Mouse (Mus musculus) megakaryocyte, embryonic 14.5 days (primary cell): ENCODE results near the gene Trim47. TPM values are rescaled to one million over a fixed set of nuclear protein-coding genes. Genes with fewer than 3 reads are reported as not detected.

Source experiments
- H3K27me3 ChIP-seq: replicated peaks from 2 replicates; pipeline ENCODE3; 2012; ENCODE audit warnings: inconsistent platforms
- H3K36me3 ChIP-seq: replicated peaks from 2 replicates; pipeline ENCODE3; 2012; ENCODE audit warnings: low read length, inconsistent platforms, mixed read lengths
- H3K4me1 ChIP-seq: 2 replicates; pipeline ENCODE4 v1.6.1; 2012; ENCODE audit warnings: inconsistent platforms
- H3K4me3 ChIP-seq: replicated peaks from 2 replicates; pipeline ENCODE3; 2012; ENCODE audit warnings: moderate library complexity, mild to moderate bottlenecking, inconsistent platforms
- H3K9me3 ChIP-seq: 2 replicates; pipeline ENCODE4 v1.6.1; 2012; ENCODE audit warnings: inconsistent platforms
- FLI1 ChIP-seq: IDR thresholded peaks from 2 replicates; pipeline ENCODE4 v1.6.1; 2012; ENCODE audit warnings: low read length, inconsistent platforms, mixed read lengths
- GATA1 ChIP-seq: IDR thresholded peaks from 3 replicates; pipeline ENCODE4 v1.6.1; 2012; ENCODE audit warnings: mixed read lengths, low read length, inconsistent platforms, borderline replicate concordance
- polyA plus RNA-seq: library from polyadenylated mRNA; stranded (reverse); fragments of >175 nt; gene quantifications from 2 replicates; pipeline ENCODE4 v1.2.3, GENCODE M21; 2012; ENCODE audit warnings: low replicate concordance; ENCODE audit not compliant: insufficient read depth

Trim47 gene
- polyA plus RNA-seq, 1 experiment: 23.5 TPM

DNA sequence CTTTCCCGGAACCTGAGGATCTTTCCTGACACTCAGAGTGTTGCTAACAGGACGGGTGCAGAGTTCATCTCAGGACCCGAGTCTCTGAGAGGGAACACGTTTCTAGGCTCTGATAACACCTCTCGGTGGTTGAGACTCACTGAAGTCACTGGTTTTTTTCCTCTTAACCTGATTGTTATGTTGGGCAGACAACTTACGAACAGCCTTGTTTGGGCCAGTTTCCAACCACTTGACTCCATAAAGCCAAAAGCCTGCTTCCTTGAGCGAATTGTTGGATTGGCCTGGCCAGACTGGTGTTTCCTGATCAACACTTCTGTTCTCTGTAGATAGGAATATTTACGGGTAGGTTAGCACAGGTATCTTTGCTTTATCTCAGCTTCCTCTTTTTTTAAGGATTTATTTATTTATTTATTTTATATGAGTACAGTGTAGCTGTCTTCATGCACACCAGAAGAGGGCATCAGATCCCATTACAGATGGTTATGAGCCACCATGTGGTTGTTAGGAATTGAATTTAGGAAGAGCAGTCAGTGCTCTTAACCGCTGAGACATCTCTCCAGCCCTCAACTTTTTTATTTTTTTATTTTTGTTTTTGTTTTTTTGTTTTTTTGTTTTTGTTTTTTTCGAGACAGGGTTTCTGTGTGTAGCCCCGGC lies 38.1 kb downstream of the Trim47 start:
- no peaks in the 10 kb centered on the region for H3K27me3 ChIP-seq
- peaks cover 78% of the 10 kb centered on the region for H3K4me1 ChIP-seq
- H3K9me3 ChIP-seq: no peaks in the 10 kb centered on the region
- H3K4me3 ChIP-seq: peak overlapping the region; percentile 80
- H3K36me3 ChIP-seq: peaks cover 32% of the 10 kb centered on the region
- TF ChIP-seq GATA1: no peak
- no peak for TF ChIP-seq FLI1

DNA sequence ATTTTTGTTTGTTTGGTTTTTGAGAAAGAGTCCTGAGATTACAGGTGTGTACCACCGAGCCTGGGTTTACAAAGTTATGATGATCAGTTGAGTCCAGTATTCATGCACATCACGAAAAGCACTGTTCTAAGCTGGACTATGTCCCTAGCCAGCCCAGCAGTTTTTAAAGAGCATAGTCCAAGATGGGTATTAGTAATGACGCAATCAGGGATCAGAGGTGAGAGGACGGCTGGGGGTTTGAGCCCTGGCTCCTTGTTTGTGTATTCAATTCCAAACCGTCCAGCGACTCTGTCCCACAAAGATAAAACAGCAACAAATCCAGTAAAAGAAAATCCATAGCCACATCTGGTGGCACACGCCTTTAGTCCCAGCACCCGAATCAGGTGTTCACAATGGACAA lies 38.8 kb downstream of the Trim47 start:
- Histone ChIP-seq H3K36me3 (peaks cover 39% of the 10 kb centered on the region), H3K9me3 (no peaks in the 10 kb centered on the region), H3K4me1 (peaks cover 78% of the 10 kb centered on the region), H3K27me3 (no peaks in the 10 kb centered on the region), H3K4me3 (peak overlapping the region; percentile 96)
- TF ChIP-seq GATA1 (no peak), FLI1 (no peak)

DNA sequence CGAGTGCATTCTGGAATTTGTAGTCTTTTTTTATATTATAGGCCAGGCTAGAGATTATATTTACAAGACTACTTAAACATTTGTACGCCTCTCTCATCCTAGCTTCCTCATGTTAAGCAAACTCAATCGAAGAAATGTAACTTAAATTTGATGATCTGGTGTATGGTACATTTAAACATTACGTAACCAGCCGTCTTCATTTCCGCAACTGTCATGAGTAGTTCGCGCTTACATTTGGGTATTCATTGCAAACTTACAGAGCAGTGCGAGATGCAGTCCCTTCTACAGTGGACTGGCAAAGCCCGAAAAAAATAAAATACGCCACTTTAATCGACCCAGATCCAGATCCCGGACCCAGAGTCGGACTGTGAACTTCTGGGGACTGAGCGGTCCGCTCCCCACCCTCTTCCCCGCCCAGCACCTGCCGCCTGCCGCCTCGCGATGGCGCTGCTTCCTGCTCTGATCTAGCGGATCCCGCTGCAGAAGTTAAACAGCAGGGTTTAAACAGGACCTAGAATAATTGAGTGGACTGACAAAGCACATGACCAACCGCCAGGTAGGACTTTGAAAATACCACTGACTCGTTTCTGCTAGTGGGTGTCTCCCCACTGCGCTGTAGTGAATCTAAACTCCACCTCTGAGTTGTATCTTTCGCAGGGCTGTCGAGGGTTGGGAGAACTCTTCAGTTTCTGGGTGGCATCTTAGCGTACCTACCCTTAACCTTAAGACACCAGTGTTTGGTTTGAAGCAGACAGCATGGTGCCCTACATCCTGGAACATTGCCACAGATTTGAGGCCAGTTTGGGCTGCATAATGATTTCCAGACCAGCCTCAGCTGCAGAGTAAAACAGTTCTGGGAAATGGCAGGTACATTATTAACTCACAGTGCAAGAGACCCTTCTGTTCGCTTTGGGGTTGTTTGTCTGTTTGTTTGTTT lies 39.5 kb downstream of the Trim47 start:
- TF ChIP-seq FLI1 (no peak), GATA1 (no peak)
- Histone ChIP-seq H3K27me3 (no peaks in the 10 kb centered on the region), H3K9me3 (no peaks in the 10 kb centered on the region), H3K4me1 (peaks cover 76% of the 10 kb centered on the region), H3K36me3 (peaks cover 45% of the 10 kb centered on the region), H3K4me3 (peak overlapping the region; percentile 96)

DNA sequence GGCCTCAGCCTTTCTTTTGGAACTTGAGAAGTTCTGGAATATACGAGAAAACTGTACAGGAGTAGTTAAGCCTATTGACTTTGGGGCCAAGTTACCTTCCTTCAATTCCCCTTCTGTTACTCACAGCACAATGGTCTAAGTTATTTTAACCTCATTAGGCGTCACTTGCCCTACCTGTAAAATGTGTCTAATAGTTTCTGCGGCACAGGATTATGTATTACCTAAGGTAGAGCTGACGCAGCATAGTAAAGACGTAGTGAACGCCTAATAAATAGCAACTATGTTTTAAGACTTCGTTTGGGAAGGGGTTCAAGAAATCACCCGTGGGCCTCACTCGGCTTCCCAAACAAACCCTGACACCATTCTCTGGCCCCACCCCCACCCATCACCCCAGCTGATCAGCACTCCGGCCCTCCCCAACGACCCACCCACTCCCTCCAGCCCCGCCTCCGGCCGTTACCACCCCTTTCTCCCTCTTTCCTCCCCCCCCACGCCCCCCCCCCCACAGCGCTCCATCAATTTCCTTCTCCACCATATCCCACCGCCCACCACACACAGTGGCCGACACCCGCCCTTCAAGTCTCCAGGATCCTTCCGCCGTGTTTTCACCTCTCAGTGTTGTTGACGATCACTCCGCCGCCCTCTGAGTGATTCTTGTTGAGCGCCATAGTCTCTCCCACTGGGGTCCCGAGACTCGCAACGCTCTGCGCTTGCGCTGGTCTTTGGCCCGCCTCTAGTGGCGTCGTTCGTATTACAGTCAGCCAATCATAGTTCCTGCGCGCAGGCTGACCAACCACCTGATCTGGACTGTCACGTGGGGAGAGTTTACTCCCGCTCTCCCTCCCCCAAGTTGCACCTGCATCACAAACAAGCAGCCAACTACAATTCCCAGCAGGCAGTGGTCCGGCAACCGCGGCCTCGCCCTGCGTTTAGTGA lies 40.5 kb downstream of the Trim47 start, which contains the start of gene Wbp2:
Gene Wbp2 (minus strand): TSS at position 738 of the 936 bp plus-strand sequence.
- TF ChIP-seq GATA1: no peak
- TF ChIP-seq FLI1: no peak
- Histone ChIP-seq H3K36me3 (peaks cover 51% of the 10 kb centered on the region), H3K9me3 (no peaks in the 10 kb centered on the region), H3K4me1 (peaks cover 76% of the 10 kb centered on the region), H3K27me3 (no peaks in the 10 kb centered on the region), H3K4me3 (peak within 1 kb of the TSS; percentile 96)

DNA sequence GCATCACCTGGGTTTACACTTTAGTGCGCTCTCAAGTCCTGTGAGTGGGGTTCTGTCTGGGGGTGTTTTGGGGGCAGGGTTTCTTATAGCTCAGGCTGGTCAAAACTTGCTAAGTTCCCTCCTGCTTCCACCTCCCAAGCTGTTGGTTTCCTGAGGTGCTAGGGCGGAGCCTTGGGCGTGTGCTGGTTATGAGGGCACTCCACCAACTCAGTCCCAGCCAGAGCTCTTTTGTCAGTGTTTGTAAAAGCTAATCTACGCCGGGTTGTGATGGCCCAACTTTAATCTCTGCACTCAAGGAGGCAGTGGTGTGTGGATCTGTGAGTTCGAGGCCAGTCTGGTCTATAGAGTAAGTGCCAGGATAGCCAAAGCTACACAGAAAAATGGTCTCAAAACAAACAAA lies 42.8 kb downstream of the Trim47 start:
- no peaks in the 10 kb centered on the region for H3K9me3 ChIP-seq
- peaks cover 68% of the 10 kb centered on the region for H3K36me3 ChIP-seq
- peaks cover 83% of the 10 kb centered on the region for H3K4me1 ChIP-seq
- no peak for TF ChIP-seq GATA1
- no peak for TF ChIP-seq FLI1
- no peaks in the 10 kb centered on the region for H3K27me3 ChIP-seq
- H3K4me3 ChIP-seq: peak overlapping the region; percentile 21

DNA sequence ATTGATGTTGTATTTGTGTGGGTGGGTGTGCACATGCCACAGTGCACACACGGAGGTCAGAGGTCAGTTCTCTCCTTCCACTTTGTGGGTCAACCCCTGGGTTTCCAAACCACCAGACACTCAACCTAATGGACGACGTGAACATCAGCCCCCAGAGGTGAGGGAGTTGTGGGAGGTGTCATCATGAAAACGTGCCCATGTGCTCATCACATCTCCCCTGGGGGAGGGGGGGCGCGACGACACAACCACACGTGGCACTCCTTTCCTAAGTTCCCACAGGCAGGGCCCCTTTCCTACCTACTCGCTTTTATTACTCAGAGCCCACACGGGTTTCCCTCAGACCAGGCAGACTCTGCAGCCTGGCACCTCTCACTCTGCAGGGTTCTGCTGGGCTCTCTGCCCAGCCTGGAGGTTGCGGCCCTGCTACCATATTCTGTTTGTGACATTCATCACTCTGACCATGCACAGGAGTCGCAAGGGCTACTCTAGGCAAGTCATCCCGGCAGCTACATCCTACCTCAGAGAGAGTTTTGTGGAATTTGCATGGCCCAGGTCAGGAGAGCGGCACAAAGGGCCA lies 43.8 kb downstream of the Trim47 start:
- no peaks in the 10 kb centered on the region for H3K27me3 ChIP-seq
- no peaks in the 10 kb centered on the region for H3K9me3 ChIP-seq
- TF ChIP-seq GATA1: no peak
- no peak for TF ChIP-seq FLI1
- H3K36me3 ChIP-seq: peaks cover 76% of the 10 kb centered on the region
- no peak overlapping the region for H3K4me3 ChIP-seq
- peaks cover 84% of the 10 kb centered on the region for H3K4me1 ChIP-seq

DNA sequence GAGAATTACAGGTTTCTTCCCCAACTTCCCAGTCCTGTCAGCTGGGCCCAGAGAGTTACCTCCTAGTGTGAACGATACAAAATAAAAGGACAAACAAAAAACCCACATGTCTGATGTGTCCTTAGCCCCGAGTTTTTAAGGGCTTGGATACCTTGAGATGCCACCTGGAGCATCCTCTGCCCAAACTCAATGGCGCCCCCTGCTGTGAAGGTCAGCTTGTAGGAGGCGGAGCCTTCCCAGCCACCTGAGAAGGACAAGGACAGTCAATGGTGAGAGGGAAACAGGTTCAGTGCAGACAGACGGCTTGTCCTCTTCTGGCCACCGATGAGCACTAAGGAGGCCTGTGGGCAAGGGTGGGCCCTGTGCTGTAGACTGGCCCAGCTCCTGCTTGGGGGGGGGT lies 45.9 kb downstream of the Trim47 start:
- H3K4me1 ChIP-seq: peaks cover 98% of the 10 kb centered on the region

DNA sequence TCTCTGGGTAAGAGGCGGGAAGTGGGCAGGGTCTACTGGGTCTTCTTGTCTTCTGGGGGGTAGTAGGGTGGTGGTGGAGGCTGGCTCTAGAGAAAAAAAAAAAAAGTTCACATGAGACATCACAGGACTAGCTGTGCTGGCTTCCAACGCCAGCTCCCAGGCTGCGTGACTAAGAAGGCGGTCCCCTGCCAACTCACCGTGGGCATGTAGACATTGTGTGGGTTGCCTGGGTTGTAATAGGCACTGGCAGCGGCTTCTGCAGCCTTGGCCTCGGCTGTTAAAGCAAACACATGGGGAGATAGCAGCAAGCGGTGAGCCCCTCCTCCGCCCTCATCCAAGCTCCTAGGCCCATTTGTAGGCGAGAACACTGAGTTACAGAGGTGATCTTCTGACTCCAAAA lies 47.5 kb downstream of the Trim47 start:
- Histone ChIP-seq H3K4me3 (peak overlapping the region; percentile 44), H3K9me3 (no peaks in the 10 kb centered on the region), H3K36me3 (peaks cover 81% of the 10 kb centered on the region), H3K4me1 (peaks cover 98% of the 10 kb centered on the region), H3K27me3 (no peaks in the 10 kb centered on the region)
- TF ChIP-seq GATA1 (no peak), FLI1 (no peak)

More for the DNA sequence above, 45.9 kb downstream of the Trim47 start:
- H3K4me3 ChIP-seq: peak overlapping the region; percentile 10
- peaks cover 83% of the 10 kb centered on the region for H3K36me3 ChIP-seq
- TF ChIP-seq GATA1: no peak
- TF ChIP-seq FLI1: no peak
- no peaks in the 10 kb centered on the region for H3K9me3 ChIP-seq
- no peaks in the 10 kb centered on the region for H3K27me3 ChIP-seq

DNA sequence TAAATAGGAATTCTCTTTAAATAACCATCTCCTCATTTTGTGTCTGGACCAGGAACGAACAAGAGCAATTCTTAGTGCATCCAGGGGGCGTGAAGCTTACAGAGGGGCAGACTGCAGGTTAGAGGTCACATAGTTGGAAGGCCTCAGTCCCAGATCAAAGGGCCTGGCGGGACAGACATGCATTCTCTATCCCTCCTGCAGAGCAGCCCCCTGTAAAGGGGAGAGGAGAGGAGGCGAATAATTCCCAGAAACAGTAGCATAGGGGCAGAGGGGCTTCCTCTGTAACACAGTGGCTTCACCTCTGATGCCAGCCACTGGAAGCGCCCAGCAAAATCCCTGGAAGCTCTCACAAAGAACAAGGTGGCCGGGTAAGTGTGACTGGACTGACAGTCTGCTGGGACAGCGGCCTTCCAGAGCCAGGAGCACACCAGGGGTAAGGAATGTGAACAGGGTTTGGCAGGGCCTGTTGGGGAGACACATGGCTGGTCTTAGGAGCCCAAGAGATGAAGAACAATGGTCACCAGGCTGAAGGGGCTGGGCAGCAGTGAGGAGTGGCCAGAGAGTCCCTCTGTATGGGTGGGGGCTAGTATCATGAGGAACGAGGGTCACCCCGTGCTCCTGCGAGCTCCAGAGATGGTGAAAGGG lies 48.2 kb downstream of the Trim47 start:
- Histone ChIP-seq H3K4me3 (peak overlapping the region; percentile 96), H3K27me3 (no peaks in the 10 kb centered on the region), H3K9me3 (no peaks in the 10 kb centered on the region), H3K36me3 (peaks cover 81% of the 10 kb centered on the region), H3K4me1 (peaks cover 98% of the 10 kb centered on the region)
- no peak for TF ChIP-seq FLI1
- TF ChIP-seq GATA1: no peak
